Mouse (Mus musculus) heart, embryonic 15.5 days (tissue): ENCODE results near the gene Samd13. TPM values are rescaled to one million over a fixed set of nuclear protein-coding genes. Genes with fewer than 3 reads are reported as not detected.

Experiments
- ATAC-seq: fragments of 200-750 bp; cut with Nextera tagmentation; replicated peaks from 2 replicates; pipeline ENCODE4 v1.8.0; 2017; ENCODE audit warnings: low read depth, moderate TSS enrichment; ENCODE audit not compliant: insufficient number of reproducible peaks, insufficient read depth, low FRiP score
- H3K27ac ChIP-seq: fragments of 300-500 bp; sonication (generic); 2 replicates; pipeline ENCODE4 v1.5.1; 2015; ENCODE audit warnings: mild to moderate bottlenecking, inconsistent platforms
- H3K27me3 ChIP-seq: fragments of 300-500 bp; sonication (generic); 2 replicates; pipeline ENCODE4 v1.6.1; 2015; ENCODE audit warnings: inconsistent platforms
- H3K36me3 ChIP-seq: fragments of 300-500 bp; sonication (generic); 2 replicates; pipeline ENCODE4 v1.6.1; 2015; ENCODE audit warnings: mild to moderate bottlenecking, inconsistent platforms
- H3K4me1 ChIP-seq: fragments of 300-500 bp; sonication (generic); replicated peaks from 2 replicates; pipeline ENCODE4 v1.6.1; 2015; ENCODE audit warnings: inconsistent platforms
- H3K4me2 ChIP-seq: fragments of 300-500 bp; sonication (generic); 2 replicates; pipeline ENCODE4 v1.6.1; 2015; ENCODE audit warnings: inconsistent platforms, mild to moderate bottlenecking, moderate library complexity
- H3K4me3 ChIP-seq: fragments of 300-500 bp; sonication (generic); 2 replicates; pipeline ENCODE4 v1.5.1; 2015; ENCODE audit warnings: mild to moderate bottlenecking, inconsistent platforms
- H3K9ac ChIP-seq: fragments of 300-500 bp; sonication (generic); 2 replicates; pipeline ENCODE4 v1.6.1; 2015; ENCODE audit warnings: mild to moderate bottlenecking, inconsistent platforms
- H3K9me3 ChIP-seq: fragments of 300-500 bp; sonication (generic); replicated peaks from 2 replicates; pipeline ENCODE4 v1.6.1; 2016; ENCODE audit warnings: inconsistent platforms
- WGBS: fragments of 180-500 bp; shearing (Covaris S2); methylation state at CpG from one replicate; pipeline ENCODE4 v1.1.7; 2015; ENCODE audit warnings: mixed read lengths; 5-methylcytosine and 5-hydroxymethylcytosine counted together
- polyA plus RNA-seq: library from polyadenylated mRNA; unstranded; fragments of >200 nt; fragmentation: Nextera tagmentation; extraction: Ambion mirVana; gene quantifications from 2 replicates; pipeline ENCODE4 v1.2.1, GENCODE M21; 2015

The Samd13 gene
- polyA plus RNA-seq, 1 experiment from 2014 or later = 3.1 TPM

GRCm38 (mm10) chr3:146700051-146700450, 14.7 kb upstream of the Samd13 start:
- Histone ChIP-seq H3K27me3 (no peaks in the 10 kb centered on the region), H3K9me3 (no peaks in the 10 kb centered on the region), H3K36me3 (no peaks in the 10 kb centered on the region), H3K4me2 (peak overlapping the region; percentile 43), H3K4me3 (no peak overlapping the region; the same call in 1 of the 2 replicates), H3K4me1 (peaks cover 12% of the 10 kb centered on the region), H3K9ac (no peak overlapping the region), H3K27ac (no peak overlapping the region)
- ATAC-seq = no peak
- WGBS = 41% methylated on average over 11 of the region's 11 CpGs

- Histone ChIP-seq H3K27me3 (no peaks in the 10 kb centered on the region), H3K36me3 (no peaks in the 10 kb centered on the region), H3K4me2 (no peak overlapping the region), H3K4me3 (no peak overlapping the region), H3K9me3 (no peaks in the 10 kb centered on the region), H3K4me1 (peaks cover 12% of the 10 kb centered on the region), H3K27ac (no peak overlapping the region), H3K9ac (no peak overlapping the region)
- WGBS = 29% methylated on average over 11 of the region's 11 CpGs
- no peak for ATAC-seq
Measured at GRCm38 (mm10) chr3:146698982-146699381, 13.6 kb upstream of the Samd13 start.

DNA sequence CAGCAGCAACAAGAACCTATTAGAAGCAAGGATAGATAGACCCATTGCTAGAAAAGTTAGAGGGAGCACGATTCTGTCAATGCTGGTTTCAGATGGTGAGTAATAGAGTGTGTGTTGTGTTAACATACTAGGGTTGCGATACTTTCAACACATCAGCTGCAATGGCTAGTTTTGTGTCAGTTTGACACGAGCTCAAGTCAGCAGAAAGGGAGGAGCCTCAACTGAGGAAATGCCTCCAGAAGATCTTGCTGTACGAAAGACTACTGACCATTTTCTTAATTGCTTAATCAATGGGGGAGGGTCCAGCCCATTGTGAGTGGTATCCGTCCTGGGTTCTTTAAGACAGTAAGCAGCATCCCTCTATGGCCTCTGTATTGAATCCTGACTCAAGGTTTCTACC, 7.2 kb upstream of the Samd13 start:
- peaks cover 10% of the 10 kb centered on the region for H3K4me1 ChIP-seq
- ATAC-seq = no peak
- no peak overlapping the region for H3K4me3 ChIP-seq
- no peaks in the 10 kb centered on the region for H3K9me3 ChIP-seq
- no peak overlapping the region for H3K9ac ChIP-seq
- 68% methylated on average over 5 of the region's 5 CpGs for WGBS
- no peaks in the 10 kb centered on the region for H3K27me3 ChIP-seq
- no peaks in the 10 kb centered on the region for H3K36me3 ChIP-seq
- H3K4me2 ChIP-seq = no peak overlapping the region
- H3K27ac ChIP-seq = no peak overlapping the region

DNA sequence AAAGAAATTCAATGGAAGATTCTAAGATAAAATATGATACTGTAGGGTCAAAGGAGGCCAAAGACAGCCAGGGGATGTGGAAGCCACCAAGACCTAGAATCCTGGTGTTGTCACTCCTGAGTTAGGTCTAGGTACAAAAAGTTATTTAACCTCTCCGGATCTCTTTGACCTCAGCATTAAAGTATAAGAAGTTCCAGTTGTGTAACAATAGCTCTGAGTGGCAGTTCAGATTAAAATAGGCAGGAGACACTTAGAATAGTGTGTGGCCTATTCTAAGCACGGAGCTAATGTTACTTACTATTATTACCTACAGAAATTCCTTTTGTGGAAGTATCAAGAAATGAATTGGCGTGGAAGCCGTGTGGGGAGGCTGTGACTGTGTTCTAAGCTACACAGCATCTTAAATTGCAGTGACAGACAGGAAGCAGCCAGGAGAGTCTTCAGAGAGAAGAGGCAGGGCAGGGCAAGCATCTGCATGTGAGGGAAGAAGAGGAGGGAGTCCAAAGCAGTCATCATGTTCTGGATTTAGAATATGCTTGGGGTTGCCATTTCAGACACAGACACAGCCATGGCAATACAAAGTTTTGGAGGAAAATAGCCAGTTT, 1.8 kb upstream of the Samd13 start:
- H3K4me2 ChIP-seq = no peak overlapping the region
- peaks cover 39% of the 10 kb centered on the region for H3K4me1 ChIP-seq

GRCm38 (mm10) chr3:146686428-146686827, 1.0 kb upstream of the Samd13 start:
- ATAC-seq = no peak
- H3K36me3 ChIP-seq = no peaks in the 10 kb centered on the region
- no peaks in the 10 kb centered on the region for H3K9me3 ChIP-seq
- no peaks in the 10 kb centered on the region for H3K27me3 ChIP-seq
- H3K4me3 ChIP-seq = no peak overlapping the region
- peaks cover 42% of the 10 kb centered on the region for H3K4me1 ChIP-seq
- H3K27ac ChIP-seq = peak overlapping the region; percentile 15; the same call in 1 of the 2 replicates
- no peak overlapping the region for H3K9ac ChIP-seq
- WGBS = 81% methylated on average over 8 of the region's 8 CpGs
- H3K4me2 ChIP-seq = peak overlapping the region; percentile 95; the same call in 1 of the 2 replicates

More for the DNA sequence above, 1.8 kb upstream of the Samd13 start:
- Histone ChIP-seq H3K9ac (no peak overlapping the region), H3K27ac (peak overlapping the region; percentile 81), H3K4me3 (no peak overlapping the region), H3K27me3 (no peaks in the 10 kb centered on the region), H3K9me3 (no peaks in the 10 kb centered on the region), H3K36me3 (no peaks in the 10 kb centered on the region)
- no peak; the same call in 1 of the 2 replicates for ATAC-seq
- 32% methylated on average over 4 of the region's 4 CpGs for WGBS

DNA sequence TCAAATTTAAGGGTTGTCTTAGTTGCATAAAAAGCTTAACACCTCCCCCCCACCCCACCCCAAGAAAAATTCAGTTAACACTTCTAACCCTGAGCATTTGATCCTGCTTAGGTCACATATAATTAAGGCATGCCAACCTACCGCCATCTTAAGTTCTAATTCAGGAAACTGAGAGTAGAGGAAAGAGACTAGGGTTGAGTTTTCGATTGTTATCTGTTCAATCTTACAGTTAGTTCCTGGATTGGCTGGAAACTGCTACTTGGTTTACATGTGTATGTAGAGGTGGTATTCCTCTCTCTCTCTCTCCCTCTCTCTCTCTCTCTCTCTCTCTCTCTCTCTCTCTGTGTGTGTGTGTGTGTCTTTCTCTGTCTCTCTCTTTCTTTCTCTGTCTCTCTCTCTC, 2.3 kb downstream of the Samd13 start:
- peaks cover 37% of the 10 kb centered on the region for H3K4me1 ChIP-seq
- ATAC-seq = no peak
- no peak overlapping the region for H3K4me3 ChIP-seq
- H3K9me3 ChIP-seq = no peaks in the 10 kb centered on the region
- H3K9ac ChIP-seq = no peak overlapping the region
- no peaks in the 10 kb centered on the region for H3K27me3 ChIP-seq
- peak overlapping the region; percentile 63 for H3K4me2 ChIP-seq
- no peaks in the 10 kb centered on the region for H3K36me3 ChIP-seq
- 62% methylated on average over 2 of the region's 2 CpGs for WGBS
- peak overlapping the region; percentile 60; the same call in 1 of the 2 replicates for H3K27ac ChIP-seq

GRCm38 (mm10) chr3:146682140-146682651, 3.2 kb downstream of the Samd13 start:
- Histone ChIP-seq H3K27me3 (no peaks in the 10 kb centered on the region), H3K9ac (peak overlapping the region; percentile 27), H3K27ac (peak overlapping the region; percentile 60), H3K4me1 (peaks cover 28% of the 10 kb centered on the region), H3K4me2 (peak overlapping the region; percentile 63), H3K9me3 (no peaks in the 10 kb centered on the region), H3K36me3 (no peaks in the 10 kb centered on the region), H3K4me3 (peak overlapping the region; percentile 41)
- WGBS = 35% methylated on average over 13 of the region's 13 CpGs
- 0 out of 2 replicates have a peak, but pooled peaks have one; percentile 23 for ATAC-seq

DNA sequence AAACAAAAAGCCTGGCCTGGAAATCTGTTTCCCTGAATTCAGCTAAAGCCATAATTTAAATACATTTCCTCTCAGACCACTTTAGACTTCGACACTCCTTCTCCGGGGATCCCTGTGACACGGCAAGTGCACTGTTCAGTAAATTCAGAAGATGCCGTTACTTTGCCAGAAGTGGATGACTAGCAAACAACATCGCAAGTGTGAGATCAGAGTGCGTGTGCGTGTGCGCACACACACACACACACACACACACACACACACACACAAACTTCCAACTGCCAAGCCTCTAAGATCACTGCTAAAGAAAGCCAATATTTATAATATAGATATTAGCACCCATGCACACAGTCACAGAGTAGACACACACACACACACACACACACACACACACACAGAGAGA, 3.7 kb downstream of the Samd13 start:
- H3K27ac ChIP-seq = no peak overlapping the region
- no peak overlapping the region for H3K9ac ChIP-seq
- peaks cover 25% of the 10 kb centered on the region for H3K4me1 ChIP-seq
- H3K36me3 ChIP-seq = no peaks in the 10 kb centered on the region
- ATAC-seq = no peak
- peak overlapping the region; percentile 41; the same call in 1 of the 2 replicates for H3K4me3 ChIP-seq
- no peaks in the 10 kb centered on the region for H3K27me3 ChIP-seq
- H3K4me2 ChIP-seq = peak overlapping the region; percentile 63
- H3K9me3 ChIP-seq = no peaks in the 10 kb centered on the region
- WGBS = 49% methylated on average over 8 of the region's 8 CpGs

DNA sequence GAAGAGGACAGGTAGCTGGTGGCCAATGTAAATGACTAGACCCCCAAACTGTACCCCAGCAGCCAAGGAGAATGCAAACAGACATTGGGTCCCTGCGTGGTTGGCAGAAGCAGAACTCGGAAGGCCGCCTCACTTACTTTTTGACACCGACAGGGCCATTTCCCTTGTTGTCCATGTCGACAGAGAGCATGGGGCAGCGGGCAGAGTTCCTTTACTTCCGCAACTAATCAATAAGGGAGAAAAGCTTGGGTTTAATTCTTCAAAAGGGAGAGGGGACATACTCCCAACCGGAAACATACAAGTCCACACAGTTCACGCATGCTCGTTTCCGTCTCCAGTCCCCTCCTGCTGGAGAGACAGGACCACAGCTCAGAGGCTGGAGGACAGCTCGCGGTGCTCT, 4.8 kb downstream of the Samd13 start:
- no peak overlapping the region for H3K27ac ChIP-seq
- H3K36me3 ChIP-seq = no peaks in the 10 kb centered on the region
- 90% methylated on average over 13 of the region's 13 CpGs for WGBS
- no peaks in the 10 kb centered on the region for H3K9me3 ChIP-seq
- H3K9ac ChIP-seq = no peak overlapping the region
- ATAC-seq = no peak
- no peak overlapping the region for H3K4me2 ChIP-seq
- H3K4me1 ChIP-seq = peaks cover 16% of the 10 kb centered on the region
- H3K27me3 ChIP-seq = no peaks in the 10 kb centered on the region
- H3K4me3 ChIP-seq = no peak overlapping the region

GRCm38 (mm10) chr3:146679646-146680045, 5.7 kb downstream of the Samd13 start:
- Histone ChIP-seq H3K36me3 (no peaks in the 10 kb centered on the region), H3K27me3 (no peaks in the 10 kb centered on the region), H3K4me3 (no peak overlapping the region), H3K4me1 (peaks cover 11% of the 10 kb centered on the region), H3K9me3 (no peaks in the 10 kb centered on the region), H3K4me2 (no peak overlapping the region), H3K9ac (no peak overlapping the region), H3K27ac (no peak overlapping the region)
- no peak for ATAC-seq
- WGBS = 87% methylated on average over 16 of the region's 16 CpGs

DNA sequence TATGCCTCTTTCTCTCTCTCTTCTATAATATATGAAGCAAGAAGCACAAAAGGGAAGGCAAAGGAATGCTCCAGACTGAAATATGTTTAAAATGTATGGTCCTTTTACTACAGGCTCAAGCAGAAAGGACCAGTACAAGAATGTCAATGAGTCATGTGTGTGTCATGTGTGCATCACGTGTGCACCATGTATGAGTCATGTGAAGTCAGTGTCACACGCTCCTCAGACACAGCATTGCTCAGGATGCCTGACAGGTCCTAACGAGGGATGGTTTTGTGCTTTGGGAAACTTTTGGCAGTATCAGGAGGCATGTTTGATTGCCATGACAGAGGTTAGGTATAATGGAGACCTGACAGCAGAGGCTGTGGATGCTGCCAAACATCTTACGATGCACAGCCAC, 9.2 kb downstream of the Samd13 start:
- Histone ChIP-seq H3K9ac (no peak overlapping the region), H3K27ac (no peak overlapping the region), H3K4me2 (no peak overlapping the region), H3K36me3 (no peaks in the 10 kb centered on the region), H3K4me3 (no peak overlapping the region), H3K27me3 (no peaks in the 10 kb centered on the region), H3K4me1 (no peaks in the 10 kb centered on the region), H3K9me3 (no peaks in the 10 kb centered on the region)
- no peak for ATAC-seq
- 82% methylated on average over 4 of the region's 4 CpGs for WGBS

DNA sequence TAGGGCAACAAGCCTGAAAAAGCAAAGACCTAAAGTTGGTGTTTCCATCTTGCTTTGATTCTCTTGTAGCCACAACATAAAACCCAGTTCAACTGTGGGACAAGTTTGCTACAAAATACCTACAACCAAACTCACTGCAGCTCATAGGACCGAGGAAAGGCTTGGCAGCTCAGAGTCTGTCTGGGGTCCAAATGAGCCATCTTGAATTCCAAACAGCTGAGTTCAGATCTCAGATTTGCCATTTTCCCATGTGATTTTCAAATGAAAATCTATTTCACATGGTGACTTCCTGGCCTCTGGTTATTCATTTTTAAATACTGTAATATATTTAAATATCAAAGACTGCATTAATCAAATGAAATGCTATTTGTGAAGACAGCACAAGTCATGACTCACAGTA, 10.3 kb downstream of the Samd13 start:
- Histone ChIP-seq H3K4me2 (no peak overlapping the region), H3K9ac (no peak overlapping the region), H3K4me1 (no peaks in the 10 kb centered on the region), H3K36me3 (no peaks in the 10 kb centered on the region), H3K9me3 (no peaks in the 10 kb centered on the region), H3K4me3 (no peak overlapping the region), H3K27me3 (no peaks in the 10 kb centered on the region), H3K27ac (no peak overlapping the region)
- no peak for ATAC-seq
- WGBS = 70% methylated on average over 1 of the region's 1 CpGs
